Mouse (Mus musculus): Measurements from ENCODE around the gene Arid3c. TPM values are rescaled to one million over a fixed set of nuclear protein-coding genes. Genes with fewer than 3 reads are reported as not detected.

Arid3c gene
- total RNA-seq, 1 experiment: not detected

- DNase-seq (ENCODE audit: low read depth, low spot score): peak; percentile 86
- peak within 1 kb of the TSS; percentile 87 to 93 for H3K4me3 ChIP-seq (ENCODE audit: insufficient read depth in 1 of 2, low read depth in 1 of 2, low read length in 2 of 2, poor library complexity in 1 of 2, severe bottlenecking in 1 of 2)
- H3K27ac ChIP-seq (ENCODE audit: insufficient read depth, low read depth, low read length, poor library complexity, severe bottlenecking): peak within 1 kb of the TSS; percentile 69
- peaks cover 2 to 10% of the 10 kb centered on the region in 2 experiments; a peak in 2 of 4 replicates for H3K4me1 ChIP-seq (ENCODE audit: control insufficient read depth in 2 of 2, insufficient read depth in 2 of 2, low read length in 2 of 2, poor library complexity in 1 of 2)
- H3K36me3 ChIP-seq (ENCODE audit: control insufficient read depth, insufficient read depth, low read length, poor library complexity, severe bottlenecking): peaks cover 11% of the 10 kb centered on the region; the same call in 1 of the 2 replicates
- no peaks in the 10 kb centered on the region for H3K9me3 ChIP-seq (ENCODE audit: control insufficient read depth, insufficient read depth, low read depth, low read length)
- in situ Hi-C loops (cut with MboI; ENCODE audit: low sequenced_read_pairs in 2 of 2, unreplicated experiment in 2 of 2): no loop called here
- TF ChIP-seq CHD2 (IDR thresholded peaks at IDR 0.05; ENCODE audit: low read depth, low read length) (no peak), HCFC1 (IDR thresholded peaks at IDR 0.05; ENCODE audit: borderline replicate concordance, insufficient read depth, low read length) (no peak), ZC3H11A (IDR thresholded peaks at IDR 0.05; ENCODE audit: borderline replicate concordance, low read depth, low read length) (no peak), ZNF384 (IDR thresholded peaks at IDR 0.05; ENCODE audit: low read depth, low read length) (no peak), MAFK (IDR thresholded peaks at IDR 0.05; ENCODE audit: insufficient read depth, low read depth, low read length) (no peak)
- H3K9ac ChIP-seq (ENCODE audit: insufficient read depth, low read depth, low read length, poor library complexity, severe bottlenecking): peak within 1 kb of the TSS; percentile 88
Observed at GRCm38 (mm10) chr4:41754797-41755337, 23.9 kb upstream of the Arid3c start, which contains the start of gene Galt. Galt (plus strand) TSS chr4:41755228.

- H3K4me3 ChIP-seq (ENCODE audit: insufficient read depth in 1 of 2, low read depth in 1 of 2, low read length in 2 of 2, poor library complexity in 1 of 2, severe bottlenecking in 1 of 2): no peak overlapping the region
- no peaks in the 10 kb centered on the region for H3K36me3 ChIP-seq (ENCODE audit: control insufficient read depth, insufficient read depth, low read length, poor library complexity, severe bottlenecking)
- no peaks in the 10 kb centered on the region for H3K4me1 ChIP-seq (ENCODE audit: control insufficient read depth in 2 of 2, insufficient read depth in 2 of 2, low read length in 2 of 2, poor library complexity in 1 of 2)
- TF ChIP-seq HCFC1 (IDR thresholded peaks at IDR 0.05; ENCODE audit: borderline replicate concordance, insufficient read depth, low read length) (no peak), MAFK (IDR thresholded peaks at IDR 0.05; ENCODE audit: insufficient read depth, low read depth, low read length) (no peak), ZNF384 (IDR thresholded peaks at IDR 0.05; ENCODE audit: low read depth, low read length) (no peak), ZC3H11A (IDR thresholded peaks at IDR 0.05; ENCODE audit: borderline replicate concordance, low read depth, low read length) (no peak), CHD2 (IDR thresholded peaks at IDR 0.05; ENCODE audit: low read depth, low read length) (no peak)
- H3K27ac ChIP-seq (ENCODE audit: insufficient read depth, low read depth, low read length, poor library complexity, severe bottlenecking): no peak overlapping the region
- no peak for DNase-seq (ENCODE audit: low read depth, low spot score)
- in situ Hi-C loops (cut with MboI; ENCODE audit: low sequenced_read_pairs in 2 of 2, unreplicated experiment in 2 of 2): no loop called here
- H3K9me3 ChIP-seq (ENCODE audit: control insufficient read depth, insufficient read depth, low read depth, low read length): no peaks in the 10 kb centered on the region
- no peak overlapping the region for H3K9ac ChIP-seq (ENCODE audit: insufficient read depth, low read depth, low read length, poor library complexity, severe bottlenecking)
Observed at GRCm38 (mm10) chr4:41745021-41745420, 14.1 kb upstream of the Arid3c start.

GRCm38 (mm10) chr4:41744131-41744530 is 13.2 kb upstream of the Arid3c start:
- H3K9ac ChIP-seq (ENCODE audit: insufficient read depth, low read depth, low read length, poor library complexity, severe bottlenecking): no peak overlapping the region
- H3K4me3 ChIP-seq (ENCODE audit: insufficient read depth in 1 of 2, low read depth in 1 of 2, low read length in 2 of 2, poor library complexity in 1 of 2, severe bottlenecking in 1 of 2): no peak overlapping the region
- no peaks in the 10 kb centered on the region for H3K9me3 ChIP-seq (ENCODE audit: control insufficient read depth, insufficient read depth, low read depth, low read length)
- H3K36me3 ChIP-seq (ENCODE audit: control insufficient read depth, insufficient read depth, low read length, poor library complexity, severe bottlenecking): peaks cover 3% of the 10 kb centered on the region
- no peak overlapping the region for H3K27ac ChIP-seq (ENCODE audit: insufficient read depth, low read depth, low read length, poor library complexity, severe bottlenecking)
- no peak for DNase-seq (ENCODE audit: low read depth, low spot score)
- TF ChIP-seq CHD2 (IDR thresholded peaks at IDR 0.05; ENCODE audit: low read depth, low read length) (no peak), ZC3H11A (IDR thresholded peaks at IDR 0.05; ENCODE audit: borderline replicate concordance, low read depth, low read length) (no peak), MAFK (IDR thresholded peaks at IDR 0.05; ENCODE audit: insufficient read depth, low read depth, low read length) (no peak), ZNF384 (IDR thresholded peaks at IDR 0.05; ENCODE audit: low read depth, low read length) (no peak), HCFC1 (IDR thresholded peaks at IDR 0.05; ENCODE audit: borderline replicate concordance, insufficient read depth, low read length) (no peak)
- H3K4me1 ChIP-seq (ENCODE audit: control insufficient read depth in 2 of 2, insufficient read depth in 2 of 2, low read length in 2 of 2, poor library complexity in 1 of 2): peaks cover 0 to 6% of the 10 kb centered on the region in 2 experiments; a peak in 2 of 4 replicates
- in situ Hi-C loops (cut with MboI; ENCODE audit: low sequenced_read_pairs in 2 of 2, unreplicated experiment in 2 of 2): no loop called here

- in situ Hi-C loops (cut with MboI; ENCODE audit: low sequenced_read_pairs in 2 of 2, unreplicated experiment in 2 of 2): no loop called here
- no peaks in the 10 kb centered on the region for H3K9me3 ChIP-seq (ENCODE audit: control insufficient read depth, insufficient read depth, low read depth, low read length)
- TF ChIP-seq CHD2 (IDR thresholded peaks at IDR 0.05; ENCODE audit: low read depth, low read length) (no peak), HCFC1 (IDR thresholded peaks at IDR 0.05; ENCODE audit: borderline replicate concordance, insufficient read depth, low read length) (peak; percentile 58; the same call in 1 of the 2 replicates)
Observed at GRCm38 (mm10) chr4:41741158-41741560, 10.2 kb upstream of the Arid3c start.

More at GRCm38 (mm10) chr4:41741158-41741560, 10.2 kb upstream of the Arid3c start:
- Histone ChIP-seq H3K4me1 (ENCODE audit: control insufficient read depth in 2 of 2, insufficient read depth in 2 of 2, low read length in 2 of 2, poor library complexity in 1 of 2) (peaks cover 0 to 10% of the 10 kb centered on the region in 2 experiments; a peak in 2 of 4 replicates), H3K9ac (ENCODE audit: insufficient read depth, low read depth, low read length, poor library complexity, severe bottlenecking) (peak overlapping the region; percentile 93), H3K27ac (ENCODE audit: insufficient read depth, low read depth, low read length, poor library complexity, severe bottlenecking) (peak overlapping the region; percentile 24), H3K36me3 (ENCODE audit: control insufficient read depth, insufficient read depth, low read length, poor library complexity, severe bottlenecking) (peaks cover 10% of the 10 kb centered on the region), H3K4me3 (ENCODE audit: insufficient read depth in 1 of 2, low read depth in 1 of 2, low read length in 2 of 2, poor library complexity in 1 of 2, severe bottlenecking in 1 of 2) (peak overlapping the region; percentile 74 to 96)
- peak; percentile 96 for DNase-seq (ENCODE audit: low read depth, low spot score)

All from ES-E14 (cell line).